Mouse (Mus musculus): ENCODE data around the gene Zfp827.

The Zfp827 gene

DNA sequence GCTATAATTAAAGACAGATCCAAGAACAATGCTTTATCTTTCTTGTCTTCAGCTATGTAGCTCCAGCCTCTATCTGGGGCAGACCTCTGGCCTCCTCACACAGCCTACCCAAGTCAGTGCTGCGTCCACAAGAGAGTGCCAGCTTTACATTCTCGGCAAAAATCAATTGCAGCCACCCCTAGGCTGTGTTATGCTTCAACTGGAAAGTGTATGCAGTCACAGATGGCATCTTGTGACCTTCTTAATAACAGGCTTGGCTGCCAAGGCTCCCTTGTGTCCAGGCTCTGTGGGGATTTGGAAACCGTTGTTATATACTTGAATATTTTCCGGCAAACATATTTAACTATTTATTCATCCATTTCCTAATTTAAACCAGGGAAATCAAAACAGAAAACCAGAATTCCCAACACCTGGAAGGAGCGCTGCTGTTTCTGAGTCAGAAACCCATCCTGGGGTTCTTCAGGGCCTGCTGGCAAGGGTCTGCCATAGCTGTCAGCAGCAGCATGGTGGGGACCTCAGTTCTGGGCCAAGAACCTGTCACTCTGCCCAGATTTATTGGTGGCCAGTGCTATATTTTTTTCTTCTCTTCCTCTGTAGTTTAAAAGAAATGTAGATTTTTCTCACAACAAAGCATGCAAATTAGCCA is 194.0 kb downstream of the Zfp827 start:
- in situ Hi-C loops (cut with MboI, MseI) = no loop called here

DNA sequence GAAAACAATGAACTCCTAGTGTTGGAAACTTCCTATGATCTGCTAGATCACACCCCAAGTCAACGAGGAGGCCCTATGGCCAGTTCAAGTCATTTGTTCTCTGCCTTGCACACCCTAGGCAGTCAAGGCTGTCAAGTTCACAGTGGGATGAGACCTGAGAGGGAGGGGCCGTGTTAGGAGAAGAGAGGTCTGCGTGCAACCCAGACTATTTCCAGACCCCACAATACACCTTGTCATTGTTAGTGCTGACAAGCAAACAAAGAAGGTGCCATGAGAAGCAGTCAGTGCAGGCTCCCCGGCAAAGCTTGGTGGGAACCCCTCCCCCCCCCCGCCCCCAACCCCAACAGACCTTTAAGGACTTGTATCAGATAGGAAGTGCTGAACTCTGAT is 194.5 kb downstream of the Zfp827 start:
- in situ Hi-C loops (cut with MboI, MseI) = no loop called here

DNA sequence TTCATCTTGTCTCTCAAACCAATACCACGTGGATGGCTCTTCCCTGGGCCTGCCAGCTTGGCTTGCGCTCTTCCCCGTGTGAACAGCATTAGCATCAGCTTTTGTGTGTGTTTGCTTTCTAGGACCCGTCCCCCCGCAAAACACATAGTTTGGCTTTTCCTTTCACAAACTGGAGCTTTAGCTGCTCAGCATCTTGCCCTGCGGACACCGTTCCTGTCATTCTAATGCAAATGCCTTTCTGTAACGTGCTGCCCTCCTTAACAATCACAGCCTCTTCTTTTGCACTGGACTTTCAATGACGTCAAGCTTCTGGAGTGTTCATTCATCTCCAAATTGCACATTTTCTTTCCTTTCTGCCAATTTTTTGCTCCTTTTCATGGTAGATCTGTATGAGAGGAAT is 196.1 kb downstream of the Zfp827 start:
- in situ Hi-C loops (cut with MboI, MseI) = no loop called here

DNA sequence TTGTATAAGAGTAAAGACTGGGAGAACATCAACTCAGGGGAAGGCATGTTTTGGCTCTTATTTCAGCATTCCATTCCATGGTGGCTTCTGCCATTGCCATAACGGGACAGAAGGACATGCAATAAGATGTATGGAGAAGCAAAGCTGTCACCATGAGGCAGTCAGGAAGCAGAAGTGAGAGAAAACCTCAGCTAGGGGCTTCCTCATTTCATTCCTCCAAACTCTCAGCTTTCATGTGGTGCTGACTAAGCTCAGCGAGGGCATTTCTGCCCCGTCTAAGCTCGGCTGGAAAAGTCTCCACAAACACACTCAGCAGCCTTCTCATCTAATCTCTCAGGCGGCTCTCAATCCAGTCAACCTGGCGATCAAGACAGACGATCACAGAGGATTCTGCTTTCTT is 197.3 kb downstream of the Zfp827 start:
- in situ Hi-C loops (cut with MboI, MseI) = no loop called here

DNA sequence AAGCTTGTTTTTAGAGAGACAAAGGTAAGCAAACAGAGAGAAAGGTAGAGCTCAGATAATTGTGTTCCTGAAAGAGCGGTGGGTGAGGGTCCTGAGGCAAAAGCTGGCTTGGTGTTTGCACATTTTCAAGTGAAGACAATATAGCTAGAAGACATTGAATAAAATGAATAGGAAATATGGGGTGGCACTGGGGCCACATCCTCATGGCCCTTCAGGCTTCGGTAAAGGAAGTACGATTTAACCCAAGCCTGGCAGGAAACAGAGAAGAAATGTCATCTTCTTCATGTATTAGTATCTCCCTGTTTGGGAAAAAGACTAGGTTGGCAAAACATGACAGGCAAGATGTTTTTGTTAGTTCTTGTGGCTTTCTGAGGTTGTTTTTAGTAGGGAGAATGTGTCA is 197.8 kb downstream of the Zfp827 start:
- in situ Hi-C loops (cut with MboI, MseI) = no loop called here

DNA sequence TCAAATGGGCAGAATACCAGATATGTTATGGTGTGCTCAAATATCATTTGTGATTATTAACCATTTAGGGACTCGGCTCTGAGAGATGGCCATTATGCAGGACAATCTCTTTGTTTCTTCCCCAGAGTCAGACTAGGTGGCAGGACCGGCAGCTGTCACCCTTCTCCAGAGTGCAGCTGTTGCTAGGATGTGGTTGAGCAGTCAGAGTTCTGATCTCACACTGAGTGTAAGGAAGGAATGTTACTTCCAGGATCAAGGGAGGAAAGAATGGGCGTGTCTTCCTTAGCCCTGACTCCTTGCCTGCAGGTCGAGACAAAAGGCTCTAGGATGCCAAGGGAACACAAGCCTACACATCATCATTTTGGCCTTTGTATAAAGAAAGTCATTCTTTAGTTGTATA is 199.0 kb downstream of the Zfp827 start:
- in situ Hi-C loops (cut with MboI, MseI) = no loop called here

DNA sequence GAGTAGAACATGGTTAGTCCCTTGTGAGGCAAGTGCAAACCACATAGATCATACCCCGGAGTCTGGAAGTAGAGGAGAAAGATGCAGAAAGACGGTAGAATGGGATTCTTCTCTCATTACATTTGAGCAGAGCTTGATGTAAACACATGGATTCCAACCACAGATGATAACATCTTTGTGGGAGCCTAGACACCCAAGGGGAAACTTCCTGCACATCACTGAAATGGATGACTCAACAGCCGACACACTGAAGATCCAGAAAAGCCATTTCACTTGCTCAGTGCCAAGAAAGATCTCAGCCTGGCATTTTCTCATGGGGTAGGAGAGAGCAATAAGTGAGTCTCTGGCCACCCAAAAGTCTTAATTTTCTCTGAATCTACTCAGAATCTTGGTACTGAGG is 199.7 kb downstream of the Zfp827 start:
- in situ Hi-C loops (cut with MboI, MseI) = no loop called here

DNA sequence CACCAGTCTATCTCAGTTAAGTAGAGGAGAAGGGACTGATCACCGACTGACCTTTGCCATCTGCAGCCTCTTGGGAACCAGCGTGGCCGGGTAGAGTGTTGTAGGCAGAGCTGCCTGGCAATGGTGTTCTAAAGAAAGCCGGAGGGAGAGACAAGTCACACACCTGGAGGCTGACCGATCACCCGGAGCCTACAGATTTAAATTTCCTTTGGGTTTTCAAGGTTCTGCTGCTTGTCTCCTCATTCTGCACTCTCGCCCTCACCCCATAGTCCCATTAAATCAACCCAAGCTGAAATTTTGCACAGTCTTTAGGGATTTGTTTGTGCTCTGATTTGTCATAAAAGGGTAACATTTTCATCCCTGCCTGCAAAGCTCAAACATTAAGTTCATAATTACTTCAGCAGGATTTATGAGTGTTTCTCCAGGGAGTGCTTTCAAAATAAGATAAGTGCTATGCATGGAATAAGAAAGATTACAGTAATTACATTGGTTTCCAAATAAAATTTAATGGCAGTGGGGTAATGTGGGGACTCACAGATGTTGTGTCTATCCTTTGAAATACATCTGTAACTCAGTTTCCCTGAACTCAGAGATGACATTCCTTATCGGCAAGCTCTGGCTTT is 201.1 kb downstream of the Zfp827 start:
- in situ Hi-C loops (cut with MboI, MseI) = no loop called here

DNA sequence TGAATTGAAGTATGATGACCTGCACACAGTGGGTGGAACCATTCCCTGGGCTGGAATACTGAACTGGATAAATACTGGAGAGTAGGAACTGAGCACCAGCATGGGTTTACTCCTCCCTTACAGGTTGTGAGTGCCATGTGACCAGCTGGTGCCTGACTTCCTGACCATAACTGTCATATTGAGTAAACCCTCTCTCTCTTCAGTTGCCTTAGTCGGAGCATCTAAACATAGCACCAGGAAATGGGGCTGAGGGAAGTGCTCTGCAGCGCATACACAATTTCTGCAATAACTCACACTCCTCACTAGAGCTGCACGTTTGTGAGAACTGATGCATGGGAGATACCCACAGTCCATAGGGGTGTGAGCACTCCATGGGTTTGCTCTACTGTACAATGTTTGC is 211.1 kb downstream of the Zfp827 start:
- in situ Hi-C loops (cut with MboI, MseI) = no loop called here

DNA sequence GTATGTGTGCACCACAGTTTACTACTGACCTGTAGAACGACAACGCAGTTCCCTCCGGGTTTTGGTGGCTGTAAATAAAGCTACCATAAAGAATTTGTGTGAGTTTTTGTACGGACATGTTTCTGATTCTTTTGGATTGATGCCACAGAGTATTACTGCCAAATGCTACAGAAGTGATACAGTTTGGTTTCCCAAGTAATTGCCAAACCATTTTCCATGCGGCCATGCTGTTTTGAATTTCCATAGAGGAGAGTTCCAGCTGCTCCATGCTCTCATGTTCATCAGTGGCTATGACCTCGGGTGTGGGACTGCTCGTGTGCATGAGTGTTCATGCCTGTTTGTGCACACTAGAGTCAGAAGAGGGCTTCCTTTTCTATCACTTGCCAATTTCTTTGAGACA is 211.8 kb downstream of the Zfp827 start:
- in situ Hi-C loops (cut with MboI, MseI) = no loop called here
